Mouse (Mus musculus) C2C12 (cell line): ENCODE measurements around the gene Sult6b1.

ENCODE experiments used
- CTCF ChIP-seq: IDR thresholded peaks from one replicate; pipeline ENCODE4 v1.5.1; 2011; ENCODE audit not compliant: control insufficient read depth, insufficient read depth, insufficient read length
- MAX ChIP-seq: IDR thresholded peaks from one replicate; pipeline ENCODE4 v1.6.1; 2011; ENCODE audit warnings: mild to moderate bottlenecking, control low read depth

DNA sequence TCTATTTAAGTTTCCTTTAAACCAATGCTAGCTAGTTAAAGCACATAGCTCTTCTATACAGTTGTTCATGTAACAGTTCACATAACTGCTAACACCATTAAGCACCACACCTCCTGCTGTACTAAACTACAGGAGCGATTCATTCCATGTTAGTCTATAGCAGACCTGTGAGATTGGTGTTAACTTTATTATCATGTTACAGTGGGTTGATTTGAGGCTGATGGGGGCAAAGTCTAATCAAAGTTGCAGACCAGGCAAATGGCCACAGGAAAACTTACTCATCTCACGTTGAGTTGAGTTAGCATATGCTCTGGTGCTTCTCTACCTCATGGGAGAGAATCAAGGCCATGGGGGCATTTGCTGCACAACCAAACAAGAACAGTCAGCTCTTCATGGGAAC, 2.6 kb upstream of the Sult6b1 start:
- TF ChIP-seq CTCF, result no peak
- no peak for TF ChIP-seq MAX
